Mouse (Mus musculus) spleen, embryonic (tissue): ENCODE measurements around the gene Slc16a9.

Experiments
- CTCF ChIA-PET: fragments of 350-600 bp; sonication (Branson Sonifier 250); formaldehyde crosslinking; loops from one replicate; lab custom pipeline; 2022; lab: Charles Lee

The Slc16a9 gene

GRCm38 (mm10) chr10:70250354-70250753 lies 5.5 kb downstream of the Slc16a9 start:
- CTCF ChIA-PET: no interaction called here

- CTCF ChIA-PET: no interaction called here
Measured at GRCm38 (mm10) chr10:70250766-70251165, 5.9 kb downstream of the Slc16a9 start.

- CTCF ChIA-PET: no interaction called here
Measured at GRCm38 (mm10) chr10:70254666-70255065, 9.8 kb downstream of the Slc16a9 start.

- CTCF ChIA-PET: no interaction called here
Measured at GRCm38 (mm10) chr10:70255601-70256210, 10.8 kb downstream of the Slc16a9 start.

- CTCF ChIA-PET: no interaction called here
Measured at GRCm38 (mm10) chr10:70257029-70257428, 12.1 kb downstream of the Slc16a9 start.

GRCm38 (mm10) chr10:70260904-70261303 lies 16.0 kb downstream of the Slc16a9 start:
- CTCF ChIA-PET: interaction anchor here (0.6 kb wide), 1 partner anchor 33 kb away, joined by 6 read pairs; no protein-coding TSS in a partner anchor

- CTCF ChIA-PET: no interaction called here
Measured at GRCm38 (mm10) chr10:70262051-70262450, 17.2 kb downstream of the Slc16a9 start.

- CTCF ChIA-PET: no interaction called here
Measured at GRCm38 (mm10) chr10:70263681-70264189, 18.8 kb downstream of the Slc16a9 start.

GRCm38 (mm10) chr10:70264337-70265036 lies 19.6 kb downstream of the Slc16a9 start:
- CTCF ChIA-PET: interaction anchor here (0.6 kb wide), 1 partner anchor 31 kb away, joined by 13 read pairs; no protein-coding TSS in a partner anchor

- CTCF ChIA-PET: no interaction called here
Measured at GRCm38 (mm10) chr10:70266501-70266900, 21.6 kb downstream of the Slc16a9 start.

- CTCF ChIA-PET: no interaction called here
Measured at GRCm38 (mm10) chr10:70268581-70269446, 23.9 kb downstream of the Slc16a9 start.

GRCm38 (mm10) chr10:70269447-70269787 lies 24.5 kb downstream of the Slc16a9 start:
- CTCF ChIA-PET: no interaction called here

- CTCF ChIA-PET: no interaction called here
Measured at GRCm38 (mm10) chr10:70276678-70277077, 31.8 kb downstream of the Slc16a9 start.

- CTCF ChIA-PET: no interaction called here
Measured at GRCm38 (mm10) chr10:70279349-70279748, 34.4 kb downstream of the Slc16a9 start.

GRCm38 (mm10) chr10:70287825-70288235 lies 42.9 kb downstream of the Slc16a9 start:
- CTCF ChIA-PET: interaction anchor here (0.6 kb wide), 1 partner anchor 10 kb away, joined by 3 read pairs; no protein-coding TSS in a partner anchor

- CTCF ChIA-PET: no interaction called here
Measured at GRCm38 (mm10) chr10:70288406-70289327, 43.8 kb downstream of the Slc16a9 start.

- CTCF ChIA-PET: interaction anchor here (0.5 kb wide), 1 partner anchor 11 kb away, joined by 9 read pairs; no protein-coding TSS in a partner anchor
Measured at GRCm38 (mm10) chr10:70292014-70292413, 47.1 kb downstream of the Slc16a9 start.

- CTCF ChIA-PET: no interaction called here
Measured at GRCm38 (mm10) chr10:70294094-70294493, 49.2 kb downstream of the Slc16a9 start.

GRCm38 (mm10) chr10:70296531-70297366 lies 51.8 kb downstream of the Slc16a9 start:
- CTCF ChIA-PET: no interaction called here

GRCm38 (mm10) chr10:70299118-70299517 lies 54.2 kb downstream of the Slc16a9 start:
- CTCF ChIA-PET: no interaction called here
